Mouse (Mus musculus): ENCODE data around the gene Xylt1. TPM values are rescaled to one million over a fixed set of nuclear protein-coding genes. Genes with fewer than 3 reads are reported as not detected.

The Xylt1 gene
- polyA plus RNA-seq, 1 experiment, result 5.7 TPM

- no peak overlapping the region for H3K4me3 ChIP-seq (ENCODE audit: control insufficient read depth, insufficient read depth, low read length)
- peaks cover 8% of the 10 kb centered on the region for H3K4me1 ChIP-seq (replicated peaks; ENCODE audit: control insufficient read depth, insufficient read depth, low read length)
- DNase-seq, result no peak
- TF ChIP-seq CTCF (IDR thresholded peaks at IDR 0.05; ENCODE audit: borderline replicate concordance, control insufficient read depth, extremely low read depth, insufficient read depth, low read length, poor library complexity), result no peak
- TF ChIP-seq POLR2A (IDR thresholded peaks at IDR 0.05; ENCODE audit: control insufficient read depth, extremely low read depth, insufficient read depth, low read length, poor library complexity), result no peak
- WGBS, result 93% methylated on average over 8 of the region's 8 CpGs
- no peaks in the 10 kb centered on the region for H3K27me3 ChIP-seq (ENCODE audit: control insufficient read depth, insufficient read depth, low read length)
- H3K27ac ChIP-seq (ENCODE audit: control insufficient read depth, insufficient read depth, low read length), result no peak overlapping the region
- no peaks in the 10 kb centered on the region for H3K36me3 ChIP-seq (ENCODE audit: control insufficient read depth, insufficient read depth, low read length)
Observed at GRCm38 (mm10) chr7:117409268-117409988, 28.6 kb downstream of the Xylt1 start.

GRCm38 (mm10) chr7:117411874-117412273 lies 31.1 kb downstream of the Xylt1 start:
- Histone ChIP-seq H3K27ac (ENCODE audit: control insufficient read depth, insufficient read depth, low read length) (no peak overlapping the region), H3K27me3 (ENCODE audit: control insufficient read depth, insufficient read depth, low read length) (no peaks in the 10 kb centered on the region), H3K4me3 (ENCODE audit: control insufficient read depth, insufficient read depth, low read length) (no peak overlapping the region), H3K4me1 (replicated peaks; ENCODE audit: control insufficient read depth, insufficient read depth, low read length) (peaks cover 17% of the 10 kb centered on the region), H3K36me3 (ENCODE audit: control insufficient read depth, insufficient read depth, low read length) (no peaks in the 10 kb centered on the region)
- no peak for DNase-seq
- TF ChIP-seq POLR2A (IDR thresholded peaks at IDR 0.05; ENCODE audit: control insufficient read depth, extremely low read depth, insufficient read depth, low read length, poor library complexity) (no peak), CTCF (IDR thresholded peaks at IDR 0.05; ENCODE audit: borderline replicate concordance, control insufficient read depth, extremely low read depth, insufficient read depth, low read length, poor library complexity) (no peak)
- 98% methylated on average over 2 of the region's 2 CpGs for WGBS

- no peak for DNase-seq
- no peak for TF ChIP-seq CTCF (IDR thresholded peaks at IDR 0.05; ENCODE audit: borderline replicate concordance, control insufficient read depth, extremely low read depth, insufficient read depth, low read length, poor library complexity)
- no peak for TF ChIP-seq POLR2A (IDR thresholded peaks at IDR 0.05; ENCODE audit: control insufficient read depth, extremely low read depth, insufficient read depth, low read length, poor library complexity)
- peaks cover 17% of the 10 kb centered on the region for H3K4me1 ChIP-seq (replicated peaks; ENCODE audit: control insufficient read depth, insufficient read depth, low read length)
Observed at GRCm38 (mm10) chr7:117412405-117412804, 31.6 kb downstream of the Xylt1 start.

GRCm38 (mm10) chr7:117414341-117415008 lies 33.7 kb downstream of the Xylt1 start:
- TF ChIP-seq CTCF (IDR thresholded peaks at IDR 0.05; ENCODE audit: borderline replicate concordance, control insufficient read depth, extremely low read depth, insufficient read depth, low read length, poor library complexity), result no peak
- TF ChIP-seq POLR2A (IDR thresholded peaks at IDR 0.05; ENCODE audit: control insufficient read depth, extremely low read depth, insufficient read depth, low read length, poor library complexity), result no peak
- WGBS, result 7% methylated on average over 12 of the region's 12 CpGs
- Histone ChIP-seq H3K36me3 (ENCODE audit: control insufficient read depth, insufficient read depth, low read length) (no peaks in the 10 kb centered on the region), H3K4me1 (replicated peaks; ENCODE audit: control insufficient read depth, insufficient read depth, low read length) (peaks cover 20% of the 10 kb centered on the region), H3K27me3 (ENCODE audit: control insufficient read depth, insufficient read depth, low read length) (no peaks in the 10 kb centered on the region), H3K4me3 (ENCODE audit: control insufficient read depth, insufficient read depth, low read length) (no peak overlapping the region), H3K27ac (ENCODE audit: control insufficient read depth, insufficient read depth, low read length) (no peak overlapping the region)
- DNase-seq, result peak; percentile 45

More at GRCm38 (mm10) chr7:117412405-117412804, 31.6 kb downstream of the Xylt1 start:
- 90% methylated on average over 5 of the region's 5 CpGs for WGBS
- H3K4me3 ChIP-seq (ENCODE audit: control insufficient read depth, insufficient read depth, low read length), result no peak overlapping the region
- no peak overlapping the region for H3K27ac ChIP-seq (ENCODE audit: control insufficient read depth, insufficient read depth, low read length)
- no peaks in the 10 kb centered on the region for H3K27me3 ChIP-seq (ENCODE audit: control insufficient read depth, insufficient read depth, low read length)
- no peaks in the 10 kb centered on the region for H3K36me3 ChIP-seq (ENCODE audit: control insufficient read depth, insufficient read depth, low read length)

- H3K4me1 ChIP-seq (replicated peaks; ENCODE audit: control insufficient read depth, insufficient read depth, low read length), result peaks cover 20% of the 10 kb centered on the region
- no peak overlapping the region for H3K27ac ChIP-seq (ENCODE audit: control insufficient read depth, insufficient read depth, low read length)
- H3K4me3 ChIP-seq (ENCODE audit: control insufficient read depth, insufficient read depth, low read length), result no peak overlapping the region
- no peaks in the 10 kb centered on the region for H3K27me3 ChIP-seq (ENCODE audit: control insufficient read depth, insufficient read depth, low read length)
- H3K36me3 ChIP-seq (ENCODE audit: control insufficient read depth, insufficient read depth, low read length), result no peaks in the 10 kb centered on the region
- TF ChIP-seq POLR2A (IDR thresholded peaks at IDR 0.05; ENCODE audit: control insufficient read depth, extremely low read depth, insufficient read depth, low read length, poor library complexity) (no peak), CTCF (IDR thresholded peaks at IDR 0.05; ENCODE audit: borderline replicate concordance, control insufficient read depth, extremely low read depth, insufficient read depth, low read length, poor library complexity) (no peak)
- no peak for DNase-seq
- WGBS, result 87% methylated on average over 8 of the region's 8 CpGs
Observed at GRCm38 (mm10) chr7:117415009-117415363, 34.2 kb downstream of the Xylt1 start.

GRCm38 (mm10) chr7:117419041-117419440 lies 38.3 kb downstream of the Xylt1 start:
- TF ChIP-seq POLR2A (IDR thresholded peaks at IDR 0.05; ENCODE audit: control insufficient read depth, extremely low read depth, insufficient read depth, low read length, poor library complexity) (no peak), CTCF (IDR thresholded peaks at IDR 0.05; ENCODE audit: borderline replicate concordance, control insufficient read depth, extremely low read depth, insufficient read depth, low read length, poor library complexity) (no peak)
- no peaks in the 10 kb centered on the region for H3K36me3 ChIP-seq (ENCODE audit: control insufficient read depth, insufficient read depth, low read length)
- H3K4me1 ChIP-seq (replicated peaks; ENCODE audit: control insufficient read depth, insufficient read depth, low read length), result peaks cover 16% of the 10 kb centered on the region
- no peak overlapping the region for H3K4me3 ChIP-seq (ENCODE audit: control insufficient read depth, insufficient read depth, low read length)
- H3K27me3 ChIP-seq (ENCODE audit: control insufficient read depth, insufficient read depth, low read length), result no peaks in the 10 kb centered on the region
- 35% methylated on average over 5 of the region's 5 CpGs for WGBS
- H3K27ac ChIP-seq (ENCODE audit: control insufficient read depth, insufficient read depth, low read length), result no peak overlapping the region
- DNase-seq, result no peak

All from thymus, adult 2 months (tissue).